Mouse (Mus musculus) ovary, postnatal 14 days (tissue): Measurements from ENCODE around the gene Map3k20.

Experiments used
- DNase-seq: peaks from one replicate; pipeline ENCODE4 v3.0.0; 2022; ENCODE audit warnings: low spot score

The Map3k20 gene

GRCm38 (mm10) chr2:72285256-72285887 lies at the start of gene Map3k20:
Map3k20 (plus strand) TSS chr2:72285637.
- peak; percentile 66 for DNase-seq

- DNase-seq: no peak
These were observed 47.0 kb upstream of the Map3k20 start for GRCm38 (mm10) chr2:72238421-72238820.

GRCm38 (mm10) chr2:72238925-72239324 lies 46.5 kb upstream of the Map3k20 start:
- DNase-seq: no peak

- no peak for DNase-seq
These were observed 46.0 kb upstream of the Map3k20 start for GRCm38 (mm10) chr2:72239456-72239855.

GRCm38 (mm10) chr2:72239993-72240392 lies 45.4 kb upstream of the Map3k20 start:
- DNase-seq: no peak

GRCm38 (mm10) chr2:72240691-72241090 lies 44.7 kb upstream of the Map3k20 start:
- no peak for DNase-seq

- no peak for DNase-seq
These were observed 43.5 kb upstream of the Map3k20 start for GRCm38 (mm10) chr2:72241714-72242472.

- no peak for DNase-seq
These were observed 42.3 kb upstream of the Map3k20 start for GRCm38 (mm10) chr2:72242910-72243675.

GRCm38 (mm10) chr2:72245631-72246030 lies 39.8 kb upstream of the Map3k20 start:
- DNase-seq: no peak

- DNase-seq: no peak
These were observed 39.1 kb upstream of the Map3k20 start for GRCm38 (mm10) chr2:72246376-72246775.

GRCm38 (mm10) chr2:72247819-72248218 lies 37.6 kb upstream of the Map3k20 start:
- DNase-seq: no peak

- DNase-seq: no peak
These were observed 32.6 kb upstream of the Map3k20 start for GRCm38 (mm10) chr2:72252510-72253505.

GRCm38 (mm10) chr2:72253882-72254281 lies 31.6 kb upstream of the Map3k20 start:
- no peak for DNase-seq

GRCm38 (mm10) chr2:72254813-72255582 lies 30.4 kb upstream of the Map3k20 start:
- no peak for DNase-seq

GRCm38 (mm10) chr2:72260704-72261103 lies 24.7 kb upstream of the Map3k20 start:
- no peak for DNase-seq

- no peak for DNase-seq
These were observed 22.5 kb upstream of the Map3k20 start for GRCm38 (mm10) chr2:72262814-72263480.

- DNase-seq: no peak
These were observed 18.0 kb upstream of the Map3k20 start for GRCm38 (mm10) chr2:72267390-72267789.

- no peak for DNase-seq
These were observed 15.6 kb upstream of the Map3k20 start for GRCm38 (mm10) chr2:72269651-72270341.

GRCm38 (mm10) chr2:72278247-72278873 lies 7.1 kb upstream of the Map3k20 start:
- no peak for DNase-seq
